Mouse (Mus musculus) layer of hippocampus, adult 8-10 months (tissue): ENCODE data around the gene Pde4b. TPM values are rescaled to one million over a fixed set of nuclear protein-coding genes. Genes with fewer than 3 reads are reported as not detected.
A peak's percentile ranks its signal among the peaks of the same experiment; 100 is the strongest.
"Not testable (repeated sequence)": the region's sequence is repeated elsewhere in the genome, so short reads cannot be mapped to it uniquely, and the experiment has no call there.

Experiments
- DNase-seq, 2 experiments: peaks; one replicate each; pipeline ENCODE4 v3.0.0; 2022; ENCODE audit warnings: low spot score in 2 of 2
- total RNA-seq, 4 experiments: library from RNA; stranded (reverse); gene quantifications; 2 replicates each; pipeline ENCODE4 v1.2.4; 2022

Gene Pde4b
- 10 to 100 TPM; 67.4 to 82.7 (median 71.2) TPM for total RNA-seq

DNA sequence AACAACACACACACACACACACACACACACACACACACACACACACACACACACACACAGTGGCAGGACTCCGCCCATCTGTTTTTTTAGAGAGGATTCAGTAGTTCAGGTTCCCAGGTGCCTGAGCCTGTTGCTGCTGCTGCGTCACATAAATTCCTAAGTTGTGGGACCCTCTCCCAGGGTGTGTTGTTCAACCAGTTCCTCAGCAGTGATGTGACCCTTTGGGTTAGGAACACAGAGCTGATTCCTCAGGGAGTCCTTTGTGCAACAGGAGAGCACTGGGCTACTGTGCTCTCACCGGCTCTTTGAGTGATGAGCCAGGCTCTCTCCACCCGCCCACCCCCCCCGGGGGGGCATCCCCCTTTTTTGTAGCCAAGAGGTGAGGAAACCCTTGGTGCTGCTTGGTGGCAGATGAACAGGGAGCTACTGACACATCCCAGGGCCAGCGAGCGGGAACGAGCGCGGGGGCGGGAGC lies at the start of gene Pde4b:
TSS of gene Pde4b (plus strand) at position 453 of the 475 bp plus-strand sequence.
- no peak for DNase-seq

DNA sequence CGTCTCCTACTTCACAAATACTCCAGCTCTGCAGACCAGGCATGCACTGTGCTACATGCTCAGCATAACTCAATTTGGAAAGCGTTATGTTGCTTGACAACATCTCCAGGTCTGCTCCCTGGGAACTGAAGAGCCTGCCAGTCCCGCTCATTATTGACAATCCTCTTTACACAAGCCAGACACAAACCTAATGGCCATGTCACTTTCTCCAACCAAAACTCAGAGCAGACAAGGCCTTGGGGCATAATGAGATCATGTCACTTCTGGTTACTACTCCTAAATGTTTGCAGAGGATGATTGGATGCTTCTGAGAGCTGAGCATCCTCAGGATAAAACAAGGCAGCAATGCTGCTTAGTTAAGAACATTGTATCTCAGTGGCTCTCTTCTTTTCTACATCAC lies 47.2 kb upstream of the Pde4b start:
- DNase-seq = no peak

DNA sequence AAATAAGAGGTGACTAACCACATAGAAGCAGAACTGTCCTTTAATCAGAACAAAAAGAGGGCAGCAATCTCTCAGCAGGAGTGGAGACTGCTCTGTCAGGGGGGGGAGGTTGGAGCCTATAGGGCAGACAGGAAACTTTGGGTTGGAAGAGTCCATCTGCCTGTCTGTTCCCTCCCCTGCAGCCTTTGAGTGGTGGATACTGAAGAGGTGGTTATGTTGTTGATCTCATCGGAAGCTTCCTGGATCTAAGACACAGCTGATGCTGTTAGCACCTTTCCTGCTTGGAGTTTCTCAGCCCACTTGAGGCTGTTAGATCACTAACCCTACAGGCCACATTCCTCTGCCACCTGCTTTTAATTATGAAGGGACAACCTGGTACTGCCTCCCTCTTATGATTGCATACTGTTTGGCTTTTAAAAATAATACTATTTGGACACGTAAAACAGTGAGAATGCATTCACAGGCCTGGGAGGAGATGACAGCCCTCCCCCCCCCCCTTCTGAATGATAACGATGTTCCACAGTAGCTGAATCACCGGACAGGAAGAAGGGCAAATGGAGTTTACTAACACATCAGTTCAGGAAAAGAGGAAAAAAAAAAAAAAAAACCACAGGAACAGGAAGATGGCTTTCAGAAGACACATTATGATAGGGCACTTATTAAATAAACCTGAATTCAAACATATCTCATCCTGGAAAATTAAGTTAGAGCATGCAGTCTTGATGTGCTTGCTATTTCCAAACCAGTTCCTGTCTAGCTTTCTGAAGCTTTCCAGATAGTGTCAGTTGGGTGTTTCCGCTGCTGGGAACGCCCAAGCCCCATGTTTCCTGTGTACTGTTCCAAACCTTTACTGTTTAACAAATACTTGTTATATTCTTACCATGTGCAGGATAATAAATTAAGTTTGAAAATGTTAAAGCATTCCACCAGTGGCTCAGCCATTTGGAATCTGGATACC lies 41.9 kb upstream of the Pde4b start:
- DNase-seq = no peak

DNA sequence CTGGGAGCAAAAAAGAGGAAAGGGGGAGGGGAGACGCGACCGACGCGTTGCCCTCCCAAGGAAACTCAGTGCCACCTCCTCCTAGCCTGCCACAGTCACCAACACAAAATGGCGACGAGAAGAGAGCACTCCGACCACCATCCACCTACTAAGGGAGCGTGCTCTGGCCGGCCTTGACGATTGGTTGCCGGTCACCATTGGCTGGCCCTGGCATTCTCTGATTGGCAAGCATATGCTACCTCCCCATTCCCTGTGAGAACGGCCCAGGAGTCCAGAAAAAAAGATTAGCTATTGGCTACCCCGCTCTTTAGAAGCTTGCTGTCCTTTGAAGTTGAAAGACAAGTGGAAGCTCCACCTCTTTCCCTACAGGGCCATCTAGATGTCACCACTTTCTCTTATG lies 38.0 kb upstream of the Pde4b start:
- not testable (repeated sequence) for DNase-seq

DNA sequence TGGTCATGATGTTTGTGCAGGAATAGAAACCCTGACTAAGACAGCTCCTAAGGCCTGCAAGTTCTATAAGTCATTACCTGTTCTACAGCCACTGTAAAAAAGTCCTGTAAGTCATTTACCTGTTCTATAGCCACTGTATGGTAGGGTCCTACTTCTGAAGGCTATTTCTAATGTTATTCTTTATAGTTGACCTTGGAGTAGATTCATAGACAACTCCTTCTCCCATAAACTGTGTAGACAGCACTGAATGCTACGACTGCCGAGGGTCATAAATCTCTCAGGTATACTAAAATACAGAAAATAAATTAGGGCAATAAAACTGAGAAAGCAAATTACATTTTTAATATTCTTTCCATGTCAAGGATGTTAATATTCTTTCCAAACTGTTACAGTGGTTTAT lies 26.0 kb upstream of the Pde4b start:
- no peak for DNase-seq

DNA sequence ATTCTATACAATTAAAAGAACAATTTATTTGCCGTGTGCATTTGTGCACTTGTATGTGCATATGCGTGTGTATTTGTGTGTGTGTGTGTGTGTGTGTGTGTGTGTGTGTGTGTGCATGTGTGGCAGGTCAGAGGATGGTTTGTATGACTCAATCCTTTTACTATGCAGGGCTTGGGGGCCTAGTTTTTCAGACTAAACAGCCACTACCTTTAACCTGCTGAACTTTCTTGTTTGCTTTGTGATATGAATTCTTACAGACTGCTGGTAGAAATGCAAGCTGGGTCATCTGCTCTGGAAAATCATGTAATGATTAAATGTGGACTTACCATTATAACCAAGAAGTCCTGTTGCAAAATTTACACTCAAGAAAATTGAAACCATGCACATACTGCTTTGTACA lies 18.0 kb upstream of the Pde4b start:
- DNase-seq = no peak

DNA sequence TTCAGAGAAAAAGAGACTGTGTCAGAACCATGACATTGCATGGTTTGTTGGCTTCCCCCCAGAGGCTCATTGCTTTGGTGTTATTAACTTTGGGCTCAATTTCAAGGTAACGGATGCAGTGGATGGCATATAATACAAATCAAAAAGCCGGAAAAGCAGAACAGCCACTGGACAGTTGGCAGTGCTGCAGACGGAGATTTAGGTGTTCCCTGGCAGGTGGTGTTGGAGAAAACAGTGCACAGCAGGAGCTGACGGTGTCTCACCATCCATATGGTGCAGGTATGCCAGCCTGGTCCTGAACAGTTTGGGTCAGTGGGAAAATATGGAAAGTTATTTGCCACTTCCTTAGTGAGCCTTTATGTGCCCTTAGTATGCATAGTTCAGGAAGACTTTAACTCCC lies 1.0 kb upstream of the Pde4b start:
- DNase-seq = no peak

DNA sequence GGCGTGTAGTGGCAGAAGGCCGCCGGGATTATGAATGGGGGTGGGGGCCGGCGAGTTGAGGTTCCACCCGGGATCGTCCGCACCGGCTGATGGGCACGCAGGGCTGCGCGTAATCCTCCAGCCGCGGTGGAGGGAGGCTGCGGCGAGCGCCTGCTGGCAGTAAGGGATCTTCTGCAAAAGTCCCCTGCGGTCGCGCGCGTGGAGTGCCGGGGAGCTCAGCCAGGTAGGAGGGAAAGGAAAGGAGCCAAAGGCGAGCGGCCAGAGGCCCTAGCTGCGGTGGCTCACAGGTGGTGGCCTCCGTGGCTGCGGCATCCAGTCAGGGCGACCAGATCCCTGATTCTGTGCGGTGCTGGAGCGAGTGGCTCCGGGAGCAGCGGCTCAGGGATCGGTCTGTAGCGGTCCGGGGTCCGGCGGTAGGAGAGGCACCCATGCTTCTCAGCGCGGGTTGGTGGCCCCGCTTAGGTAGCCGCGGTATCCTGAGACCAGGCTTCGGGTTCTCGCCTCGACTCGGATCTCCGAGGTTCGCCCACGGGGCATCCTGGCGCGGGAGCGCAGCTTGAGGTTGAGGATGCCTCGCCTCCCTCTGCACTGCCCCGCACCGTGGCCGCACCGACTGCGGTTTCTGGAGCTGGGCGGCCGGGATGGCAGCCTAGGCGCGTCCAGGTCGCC lies 357 bp downstream of the Pde4b start:
- DNase-seq = peak in 1 of 2 experiments; percentile 17

DNA sequence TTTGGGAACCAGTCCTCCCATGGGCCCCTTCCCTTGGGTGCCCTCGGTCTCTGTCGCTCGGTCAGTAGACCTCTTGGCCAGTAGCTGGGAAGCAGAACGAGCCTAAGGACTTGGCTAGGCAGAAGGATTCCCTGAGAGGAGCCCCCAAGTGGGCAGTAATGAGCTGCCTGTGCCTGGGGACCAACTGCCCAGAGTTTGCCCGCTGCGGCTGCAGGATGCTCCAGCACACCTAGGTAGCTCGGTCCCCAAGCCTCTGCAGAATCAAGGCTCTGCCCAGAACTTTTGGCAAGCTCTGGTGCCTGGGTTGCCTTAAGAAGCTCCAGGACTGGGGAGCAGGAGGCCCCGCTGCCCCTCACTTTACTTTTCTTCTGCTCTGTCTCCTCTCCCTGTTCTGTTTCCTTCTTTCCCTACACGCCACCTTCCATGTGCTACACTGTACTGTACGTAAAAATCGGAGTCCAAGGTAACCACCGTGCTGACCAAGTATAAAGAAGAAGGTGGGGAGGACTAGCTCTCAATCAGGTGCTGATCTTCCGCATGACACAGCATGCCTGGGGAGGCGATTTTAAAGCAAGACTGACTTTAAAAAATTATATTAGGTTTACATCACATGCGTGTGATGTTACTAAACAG lies 1.0 kb downstream of the Pde4b start:
- DNase-seq = no peak

DNA sequence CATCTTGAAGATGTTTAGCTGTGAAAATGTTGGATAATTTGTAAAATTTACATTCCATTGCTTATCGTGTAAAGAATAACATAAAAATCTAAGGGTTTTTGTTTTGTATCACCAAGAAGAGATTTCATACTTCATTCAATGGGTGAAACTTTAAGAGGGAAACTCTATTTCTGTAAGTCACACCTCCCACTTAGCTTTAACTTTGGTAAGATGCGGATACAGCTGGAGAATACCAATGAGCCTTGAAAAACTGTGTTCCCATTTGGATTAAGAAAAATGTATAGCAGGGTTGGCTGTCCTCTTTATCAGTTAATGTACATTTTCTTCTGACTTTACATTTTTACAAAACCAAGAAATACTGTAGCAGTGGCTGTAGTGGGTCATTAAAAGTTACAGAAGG lies 8.5 kb downstream of the Pde4b start:
- no peak for DNase-seq

DNA sequence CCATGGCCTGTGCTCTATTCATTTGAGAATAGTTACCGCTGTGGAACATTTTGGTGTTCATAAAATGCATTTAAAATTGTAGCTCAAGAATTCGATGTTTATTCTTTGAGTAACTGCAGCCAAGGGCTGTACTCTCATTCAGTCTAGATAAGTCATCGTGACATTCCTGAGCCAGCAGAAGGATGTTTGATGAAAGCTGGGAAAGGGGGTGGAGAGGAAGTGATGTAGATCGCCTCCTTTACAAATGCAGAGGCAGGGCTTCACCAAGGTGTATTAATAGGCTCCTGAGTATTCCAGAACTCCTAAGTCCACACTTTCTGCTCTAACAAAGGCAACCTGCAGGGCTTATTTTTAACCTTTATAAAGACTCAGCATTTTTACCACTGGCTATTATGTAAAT lies 14.9 kb downstream of the Pde4b start:
- DNase-seq = no peak

DNA sequence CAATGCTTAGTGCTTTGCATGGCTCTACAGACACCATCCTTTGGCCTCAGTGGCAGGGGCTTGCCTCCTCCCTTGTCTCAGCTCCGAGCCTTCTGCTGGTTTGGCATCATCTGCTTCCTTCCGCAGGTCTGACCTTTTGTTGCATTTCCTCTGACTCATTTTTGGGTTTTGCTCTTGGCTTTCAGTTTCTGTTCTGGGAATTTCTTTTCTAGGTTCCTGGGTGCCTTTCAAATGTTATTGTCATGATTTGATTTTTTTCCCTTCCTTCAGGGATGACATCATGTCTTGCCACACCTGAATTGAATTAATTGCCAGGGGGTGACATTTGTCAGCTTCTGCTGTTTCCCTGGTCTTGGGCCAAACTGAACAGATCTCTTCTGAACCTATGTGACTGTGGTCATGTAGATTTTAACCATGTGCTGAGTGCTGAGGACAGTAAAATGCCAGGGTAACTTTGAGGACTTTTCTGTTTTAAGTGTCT lies 17.2 kb downstream of the Pde4b start:
- DNase-seq = no peak

DNA sequence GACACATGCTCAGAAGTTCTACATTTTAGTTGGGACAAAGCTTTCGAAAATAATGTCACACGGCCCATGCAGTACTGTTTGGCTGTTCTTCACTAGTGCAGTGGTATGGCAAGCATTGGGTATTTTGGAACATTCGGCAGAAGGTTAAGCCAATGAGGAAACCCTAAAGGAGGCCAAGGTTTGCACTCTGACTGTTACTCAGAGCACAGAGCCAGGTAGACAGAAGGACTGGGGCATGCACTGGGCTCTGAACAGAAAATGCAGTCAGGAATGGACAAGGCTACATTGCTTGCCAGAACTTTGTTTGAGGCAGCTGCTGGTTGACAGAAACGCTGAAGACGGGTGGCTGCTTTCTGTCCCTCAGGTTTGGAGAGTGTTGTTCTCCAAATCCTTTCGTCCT lies 19.4 kb downstream of the Pde4b start:
- DNase-seq = no peak

DNA sequence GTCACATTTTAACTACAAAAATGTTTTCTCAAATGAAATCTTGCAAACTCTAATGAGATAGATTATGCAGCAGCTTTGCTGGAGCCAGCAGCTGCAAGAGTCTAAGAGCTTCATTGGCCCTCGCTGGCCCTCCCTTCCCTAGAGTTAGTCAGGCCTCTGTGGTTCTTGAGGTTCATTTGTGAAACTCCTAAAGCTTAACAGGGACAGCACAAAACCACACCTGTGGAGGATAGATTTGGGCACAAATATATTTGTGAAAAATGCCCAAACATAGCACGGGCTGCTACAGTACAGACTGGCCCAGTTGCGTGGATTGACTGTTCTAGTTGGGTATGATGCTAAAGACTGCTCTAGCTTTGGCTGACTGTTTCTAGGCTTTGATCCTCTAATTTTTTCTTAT lies 32.1 kb downstream of the Pde4b start:
- DNase-seq = no peak

DNA sequence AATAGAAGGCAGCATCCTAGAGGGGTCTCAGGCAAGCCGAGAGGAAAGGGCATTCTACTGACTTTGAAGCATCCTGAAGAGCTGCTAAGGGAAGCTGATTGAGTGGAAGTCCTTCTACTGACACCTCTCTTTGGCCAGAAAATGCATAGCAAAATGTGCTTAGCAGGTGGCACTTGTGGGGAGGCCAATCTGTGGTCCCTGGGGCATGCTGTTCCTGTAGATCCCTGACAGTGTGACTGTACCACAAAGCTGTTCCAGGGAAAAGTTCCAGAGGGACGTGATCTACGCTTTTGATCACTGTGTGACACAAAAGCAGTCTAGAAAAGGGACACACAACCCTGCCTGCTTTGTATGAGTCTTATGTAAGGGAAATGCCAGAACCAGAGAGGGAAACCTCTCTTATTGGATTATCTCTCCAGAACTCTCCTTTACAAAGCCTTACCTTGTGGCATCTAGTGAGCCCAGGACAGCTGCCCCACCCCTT lies 49.1 kb downstream of the Pde4b start:
- DNase-seq = no peak

DNA sequence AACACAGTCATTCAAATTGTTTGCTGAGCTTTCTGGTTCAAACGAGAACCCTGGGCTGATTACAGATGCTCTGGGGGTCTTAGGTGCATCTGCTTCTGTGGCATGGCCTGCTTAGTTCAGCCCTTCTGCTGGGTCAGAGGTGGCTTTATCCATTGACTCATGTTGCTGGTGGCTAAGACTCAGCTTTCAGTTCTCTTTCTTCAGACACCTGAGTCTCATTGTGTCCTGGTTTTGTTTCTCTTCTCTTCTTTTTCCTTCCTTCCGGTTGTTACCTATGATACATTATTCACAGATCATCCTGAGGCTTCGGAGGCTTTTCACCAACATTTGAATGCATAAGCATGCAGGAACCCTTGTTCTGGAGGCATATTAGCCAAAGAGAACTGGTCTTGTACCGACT lies 51.0 kb downstream of the Pde4b start:
- DNase-seq = no peak

DNA sequence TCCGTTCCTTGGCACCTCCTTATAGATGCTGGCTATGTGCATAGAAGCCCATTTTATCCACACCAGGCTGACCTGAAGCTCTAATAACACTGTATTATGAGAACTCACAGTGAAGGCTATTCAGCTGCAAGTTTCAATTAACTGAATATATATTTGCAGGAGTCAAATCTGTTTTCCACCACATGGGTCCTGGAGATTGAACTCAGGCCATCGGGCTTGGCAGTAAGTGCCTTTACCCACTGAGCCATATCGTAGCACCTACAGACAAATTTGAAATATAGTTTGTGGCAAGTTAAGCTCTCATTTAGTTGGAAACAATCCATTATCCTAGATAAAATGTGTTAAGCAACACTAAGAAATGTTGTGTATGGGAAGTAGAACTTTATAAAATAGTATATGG lies 53.9 kb downstream of the Pde4b start:
- DNase-seq = no peak

DNA sequence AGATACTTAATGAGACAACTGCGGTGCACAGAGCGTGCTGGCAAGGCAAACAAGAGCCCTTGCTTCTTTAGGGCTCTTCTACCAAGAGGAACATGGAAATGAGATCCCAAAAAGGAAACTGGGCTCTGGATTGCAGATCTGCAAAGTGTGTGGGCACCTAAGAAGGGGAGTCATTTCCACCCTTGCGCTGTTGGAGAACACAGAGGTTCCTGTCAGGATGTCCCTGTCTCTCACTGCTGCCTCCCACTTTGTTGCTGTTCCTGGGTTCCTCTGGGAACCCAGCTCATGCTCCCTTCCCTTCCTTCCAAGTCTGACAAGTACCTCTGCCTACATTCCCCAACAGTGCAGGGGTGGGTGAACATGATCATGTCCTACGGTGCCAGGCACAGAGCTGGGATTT lies 61.4 kb downstream of the Pde4b start:
- DNase-seq = peak in 1 of 2 experiments; percentile 6

DNA sequence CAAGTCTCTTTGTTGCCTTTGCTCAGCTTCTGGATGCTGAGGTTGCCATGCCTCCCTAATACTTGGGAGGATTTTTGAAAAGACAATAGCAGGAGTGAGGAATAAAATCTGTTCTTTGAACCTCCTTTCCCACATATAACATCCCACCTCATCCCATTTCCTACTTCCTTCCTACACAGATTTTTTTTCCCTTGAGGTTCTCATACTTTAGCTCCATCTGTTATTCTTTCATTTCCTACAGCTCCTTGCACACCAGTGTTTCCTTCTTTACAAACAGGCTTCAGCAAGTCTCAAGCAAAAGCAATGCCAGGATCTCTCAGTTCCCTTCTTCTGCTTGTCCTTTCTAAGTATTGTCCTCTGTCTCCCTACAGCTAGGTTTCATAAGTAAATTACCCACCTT lies 71.8 kb downstream of the Pde4b start:
- no peak for DNase-seq

DNA sequence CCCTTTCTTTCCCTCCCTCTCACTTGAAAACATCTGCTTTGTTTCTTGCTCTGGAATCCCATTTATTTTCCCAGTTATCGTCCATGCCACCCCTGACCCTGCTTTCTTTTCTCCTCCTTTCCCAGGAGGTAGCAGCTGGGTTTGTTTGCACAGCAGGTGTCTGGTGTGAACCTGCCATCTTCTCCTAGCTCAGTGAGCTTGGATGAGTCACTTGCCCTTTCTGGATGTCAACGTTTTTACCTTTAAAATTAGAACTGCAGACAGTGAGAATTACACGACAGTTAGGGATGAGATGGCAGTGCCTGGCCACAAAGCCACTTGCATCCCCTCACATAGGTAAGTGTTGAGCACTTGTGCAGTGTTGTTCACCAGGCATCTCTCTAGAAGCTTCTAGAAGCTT lies 84.3 kb downstream of the Pde4b start:
- no peak for DNase-seq

DNA sequence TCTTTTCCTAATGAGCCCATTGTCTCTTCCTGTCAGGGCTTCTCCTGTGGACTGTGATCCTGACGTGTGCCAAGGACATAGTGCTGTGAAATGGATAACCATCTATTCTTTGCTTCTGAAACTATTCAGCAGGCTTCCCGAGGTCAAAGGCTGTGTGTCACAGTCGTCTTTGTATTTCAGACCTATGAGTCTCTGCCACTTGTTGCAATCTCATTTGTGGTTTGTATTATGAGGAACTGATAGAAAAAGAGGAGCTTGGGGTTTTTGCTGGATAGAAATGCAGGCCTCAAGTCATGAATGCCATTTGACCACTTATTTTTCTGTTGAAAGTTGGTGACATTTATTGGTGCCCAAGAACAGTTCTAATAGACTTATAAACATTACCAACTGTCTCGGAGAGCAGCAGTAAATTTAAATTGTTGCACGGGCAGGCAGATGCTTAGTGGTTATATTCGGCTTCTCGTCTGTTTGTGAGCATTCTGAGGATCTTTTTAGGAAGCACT lies 85.4 kb downstream of the Pde4b start:
- DNase-seq = peak in 1 of 2 experiments; percentile 3

DNA sequence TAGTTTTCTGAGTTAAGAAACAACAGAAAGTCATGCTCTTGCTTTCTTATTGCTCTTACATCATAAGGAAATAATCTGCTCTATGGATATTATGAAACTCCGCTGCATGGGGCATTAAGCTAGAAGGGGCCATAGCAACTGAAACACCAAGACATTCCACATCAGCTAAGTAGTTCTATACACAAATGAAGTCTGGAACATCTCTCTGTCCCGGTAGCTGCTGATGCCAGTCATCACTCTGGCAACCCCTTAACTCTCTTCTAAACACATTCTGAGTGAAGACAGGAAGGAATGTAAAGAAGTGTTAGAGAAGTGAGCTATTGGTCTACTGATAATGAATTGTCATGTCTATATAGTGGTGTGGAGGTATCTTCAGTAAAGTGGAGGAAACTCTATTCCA lies 88.6 kb downstream of the Pde4b start:
- DNase-seq = no peak
